8 mouse cellular contexts compared by ENCODE assay signal in the genomic region with DNA sequence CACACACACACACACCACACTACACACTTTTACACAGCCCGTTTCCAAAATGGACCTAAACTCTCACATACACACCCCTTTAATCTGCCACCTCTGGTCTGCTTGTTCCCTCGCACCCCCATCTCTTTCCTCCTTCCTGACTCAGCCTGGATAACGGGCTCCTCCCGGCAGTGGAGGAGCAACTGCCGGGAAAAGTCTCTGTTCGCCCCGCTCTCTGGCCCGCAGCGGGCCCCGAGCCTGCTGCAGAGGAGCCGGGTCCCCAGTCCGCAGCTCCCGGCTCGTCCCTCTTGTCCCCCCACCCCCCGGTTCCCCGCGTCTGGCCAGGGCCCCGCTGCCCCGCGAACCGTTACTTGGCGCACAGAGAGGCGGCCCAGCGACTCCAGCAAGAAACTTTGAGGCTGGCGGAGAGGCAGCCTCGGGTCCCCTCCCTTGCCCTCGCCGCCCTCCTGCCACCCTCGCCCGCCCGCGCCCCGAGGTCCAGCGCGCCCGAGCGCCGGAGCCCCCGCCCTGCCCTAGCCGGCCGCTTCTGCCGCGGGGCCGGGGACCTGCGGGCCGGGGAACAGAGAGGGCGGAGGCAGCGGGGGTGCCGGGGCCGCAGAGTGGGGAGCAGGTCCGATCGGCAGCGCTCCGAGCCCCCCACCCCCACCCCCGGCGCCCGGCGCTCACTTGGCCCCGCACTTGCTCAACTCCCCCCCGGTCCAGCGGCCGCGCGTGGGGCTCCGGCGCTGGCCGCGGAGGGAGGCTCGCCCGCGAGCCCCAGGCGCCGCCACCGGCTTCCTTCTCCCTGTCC. TPM values are rescaled to one million over a fixed set of nuclear protein-coding genes. Genes with fewer than 3 reads are reported as not detected.
A peak's percentile ranks its signal among the peaks of the same experiment; 100 is the strongest.
DNase-seq lines count a peak whose midpoint lies in the region; ATAC-seq lines count a peak whose summit lies in the region.

No protein-coding gene starts in this region.

- H3K27ac ChIP-seq in kidney, embryonic 16.5 days (ENCODE audit: low read length), result peak overlapping the region; percentile 97
- peak overlapping the region; percentile 91 for H3K27ac ChIP-seq in midbrain, embryonic 15.5 days

- H3K4me3 ChIP-seq in kidney, embryonic 16.5 days (ENCODE audit: low read length), result peak overlapping the region; percentile 81
- H3K4me3 ChIP-seq in midbrain, embryonic 15.5 days, result peak overlapping the region; percentile 75

- H3K4me1 ChIP-seq in kidney, embryonic 16.5 days (ENCODE audit: insufficient read depth, low read length), result peaks cover 23% of the 10 kb centered on the region; the same call in 1 of the 2 replicates
- H3K4me1 ChIP-seq in midbrain, embryonic 15.5 days, result peaks cover 50% of the 10 kb centered on the region

- peak overlapping the region; percentile 70 for H3K4me2 ChIP-seq in kidney, embryonic 16.5 days (replicated peaks; ENCODE audit: low read depth, low read length)
- H3K4me2 ChIP-seq in midbrain, embryonic 15.5 days, result peak overlapping the region; percentile 94

- peaks cover 3% of the 10 kb centered on the region; the same call in 1 of the 2 replicates for H3K27me3 ChIP-seq in kidney, embryonic 16.5 days (ENCODE audit: insufficient read depth, low read length)
- no peaks in the 10 kb centered on the region for H3K27me3 ChIP-seq in midbrain, embryonic 15.5 days (replicated peaks)

- ATAC-seq in kidney, embryonic 16.5 days (ENCODE audit: low FRiP score, low TSS enrichment), result peak; percentile 17
- peak; percentile 29 for ATAC-seq in midbrain, embryonic 15.5 days (replicated peaks)

- H3K36me3 ChIP-seq in kidney, embryonic 16.5 days (ENCODE audit: insufficient read depth, low read length), result no peaks in the 10 kb centered on the region
- H3K36me3 ChIP-seq in midbrain, embryonic 15.5 days (replicated peaks), result no peaks in the 10 kb centered on the region

- peak overlapping the region; percentile 96 for H3K9ac ChIP-seq in kidney, embryonic 16.5 days (replicated peaks; ENCODE audit: low read length)
- peak overlapping the region; percentile 79 for H3K9ac ChIP-seq in midbrain, embryonic 15.5 days

- H3K9me3 ChIP-seq in kidney, embryonic 16.5 days (ENCODE audit: low read length), result no peaks in the 10 kb centered on the region
- H3K9me3 ChIP-seq in midbrain, embryonic 15.5 days, result no peaks in the 10 kb centered on the region

- DNase-seq in left cerebral cortex, postnatal 25 days (ENCODE audit: low spot score in 2 of 2), result peak; percentile 38 to 50
- DNase-seq in left cerebral cortex, adult 8-10 months (ENCODE audit: low spot score in 2 of 2), result no peak
- DNase-seq in adrenal gland, postnatal 14 days, result peak; percentile 74
- DNase-seq in gastrocnemius, postnatal 14 days, result peak; percentile 59
- peak; percentile 21 for DNase-seq in thymus, postnatal 25 days
- no peak for DNase-seq in c-Kit-positive CD71-positive TER-119-positive erythroid progenitor cells, embryonic 14.5 days (ENCODE audit: low spot score)

- intact Hi-C loops in left cerebral cortex, postnatal 25 days (cut with DNase I), result loop anchor here (2.0 to 10.0 kb wide), 5 partner anchors 87 to 1185 kb away; no protein-coding TSS in a partner anchor
- intact Hi-C loops in gastrocnemius, postnatal 14 days (cut with DNase I; ENCODE audit: low total_unique reads), result no loop called here

- WGBS in kidney, embryonic 16.5 days, result 0% methylated on average over 27 of the region's 74 CpGs
- WGBS in midbrain, embryonic 15.5 days, result 1% methylated on average over 48 of the region's 74 CpGs

RNA-seq across cellular contexts. Expression of a gene that starts 7.8 kb away (rescaled TPM):
- 100 to 1,000 TPM; 184 TPM for total RNA-seq in left cerebral cortex, postnatal 25 days (2021)
- total RNA-seq in left cerebral cortex, adult 8-10 months (2022), result 100 to 1,000 TPM; 162 to 184 (median 166) TPM
- 153 and 158 TPM in 2 replicates for total RNA-seq in adrenal gland, postnatal 14 days (2021)
- 10 to 100 TPM; 40.8 to 59.9 TPM for total RNA-seq in gastrocnemius, postnatal 14 days (2021)
- polyA plus RNA-seq in kidney, embryonic 16.5 days (2015; fragmentation: Nextera tagmentation; extraction: Ambion mirVana), result 49.3 and 57.6 TPM in 2 replicates
- 30.8 and 31.5 TPM in 2 replicates for polyA plus RNA-seq in midbrain, embryonic 15.5 days (2015; fragmentation: Nextera tagmentation; extraction: Ambion mirVana)

Comparison
In these comparisons a context has a peak if more than half of its experiments do, and no peak if none do; other contexts are left out.
1. DNase-seq: peak in left cerebral cortex, postnatal 25 days (2 of 2), adrenal gland, postnatal 14 days (single experiment), gastrocnemius, postnatal 14 days (single experiment) and thymus, postnatal 25 days (single experiment); none in left cerebral cortex, adult 8-10 months (0 of 2) and c-Kit-positive CD71-positive TER-119-positive erythroid progenitor cells, embryonic 14.5 days (single experiment).